Mouse (Mus musculus) G1E (cell line): Measurements from ENCODE around the gene Pam16.

Source experiments
- CTCF ChIP-seq: IDR thresholded peaks from 2 replicates; pipeline ENCODE4 v1.5.1; 2012; ENCODE audit warnings: low read depth, low read length, inconsistent platforms, mixed read lengths
- GATA1 ChIP-seq: IDR thresholded peaks from 2 replicates; pipeline ENCODE4 v1.6.1; 2012; ENCODE audit warnings: borderline replicate concordance, low read length, inconsistent platforms, mixed read lengths
- GATA2 ChIP-seq: IDR thresholded peaks from 2 replicates; pipeline ENCODE4 v1.6.1; 2012; ENCODE audit warnings: low read depth, low read length, inconsistent platforms, borderline replicate concordance
- TAL1 ChIP-seq: conservative IDR thresholded peaks from 2 replicates; pipeline ENCODE4 v1.6.1; 2012; ENCODE audit warnings: low read depth, low read length, inconsistent platforms, mixed read lengths

DNA sequence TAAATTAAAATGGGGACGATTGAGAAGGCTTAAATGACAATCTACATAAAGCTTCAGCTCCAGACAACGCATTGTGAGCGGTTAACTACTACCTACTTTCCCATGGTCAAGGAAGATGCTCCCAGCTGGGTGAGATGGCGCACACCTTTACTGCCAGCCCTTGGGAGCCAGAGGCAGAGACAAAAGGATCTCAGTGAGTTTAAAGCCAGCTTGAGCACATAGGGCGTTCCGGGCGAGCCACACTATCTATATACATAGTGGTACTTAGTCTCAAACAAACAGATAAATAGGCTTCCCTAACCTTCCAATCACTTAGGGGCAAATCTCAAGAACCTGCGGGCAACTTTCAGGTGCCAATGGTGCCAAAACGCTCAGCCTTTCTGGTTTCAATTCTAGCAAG, 714 bp downstream of the Pam16 start:
- TF ChIP-seq CTCF (no peak), GATA1 (no peak), TAL1 (no peak), GATA2 (no peak)
